Mouse (Mus musculus) hindbrain, postnatal 0 days (tissue): ENCODE data around the gene Ccr7. TPM values are rescaled to one million over a fixed set of nuclear protein-coding genes. Genes with fewer than 3 reads are reported as not detected.

ENCODE experiments used
- ATAC-seq: fragments of 200-750 bp; cut with Nextera tagmentation; 2 replicates; pipeline ENCODE4 v1.8.0; 2017; ENCODE audit warnings: mild to moderate bottlenecking, moderate TSS enrichment, moderate library complexity
- DNase-seq: peaks from one replicate; pipeline ENCODE4 v3.0.0-alpha.2; 2015; ENCODE audit warnings: low spot score
- H3K27ac ChIP-seq: fragments of 300-500 bp; sonication (generic); 2 replicates; pipeline ENCODE4 v1.5.1; 2014; ENCODE audit warnings: mild to moderate bottlenecking
- H3K27me3 ChIP-seq: fragments of 300-500 bp; sonication (generic); 2 replicates; pipeline ENCODE4 v1.6.1; 2014; ENCODE audit warnings: low read length, mixed read lengths; ENCODE audit not compliant: insufficient read depth
- H3K36me3 ChIP-seq: fragments of 300-500 bp; sonication (generic); 2 replicates; pipeline ENCODE4 v1.6.1; 2014; ENCODE audit warnings: low read length, mixed read lengths; ENCODE audit not compliant: insufficient read depth
- H3K4me1 ChIP-seq: fragments of 300-500 bp; sonication (generic); 2 replicates; pipeline ENCODE4 v1.6.1; 2014; ENCODE audit warnings: antibody characterized with exemption, low read length, mixed read lengths; ENCODE audit not compliant: insufficient read depth
- H3K4me2 ChIP-seq: fragments of 300-500 bp; sonication (generic); 2 replicates; pipeline ENCODE4 v1.6.1; 2014; ENCODE audit warnings: low read depth, mild to moderate bottlenecking, low read length, moderate library complexity, mixed read lengths
- H3K4me3 ChIP-seq: fragments of 300-500 bp; sonication (generic); 2 replicates; pipeline ENCODE4 v1.5.1; 2014; ENCODE audit warnings: low read length
- H3K9ac ChIP-seq: fragments of 300-500 bp; sonication (generic); replicated peaks from 2 replicates; pipeline ENCODE4 v1.6.1; 2014; ENCODE audit warnings: mild to moderate bottlenecking, low read length, moderate library complexity, mixed read lengths
- H3K9me3 ChIP-seq: fragments of 300-500 bp; sonication (generic); 2 replicates; pipeline ENCODE4 v1.6.1; 2016; ENCODE audit warnings: low read length, mixed read lengths
- CTCF ChIP-seq: IDR thresholded peaks from 2 replicates; pipeline ENCODE4 v1.5.1; 2016; ENCODE audit warnings: antibody characterized with exemption, control low read depth, low read depth
- WGBS: fragments of 180-500 bp; shearing (Covaris S2); extraction: QIAGEN DNeasy Blood & Tissue Kit; methylation state at CpG from one replicate; pipeline ENCODE4 v1.1.7; 2014; 5-methylcytosine and 5-hydroxymethylcytosine counted together
- polyA plus RNA-seq: library from polyadenylated mRNA; unstranded; fragments of >200 nt; fragmentation: Nextera tagmentation; extraction: Ambion mirVana; gene quantifications from 2 replicates; pipeline ENCODE4 v1.2.1, GENCODE M21; 2015
- total RNA-seq: library from RNA; depleted of rRNA; stranded (reverse); fragments of >200 nt; gene quantifications from 2 replicates; pipeline ENCODE4 v1.2.3, GENCODE M21; 2014

The Ccr7 gene
- total and polyA plus RNA-seq, 2 experiments from 2014 or later: not detected

DNA sequence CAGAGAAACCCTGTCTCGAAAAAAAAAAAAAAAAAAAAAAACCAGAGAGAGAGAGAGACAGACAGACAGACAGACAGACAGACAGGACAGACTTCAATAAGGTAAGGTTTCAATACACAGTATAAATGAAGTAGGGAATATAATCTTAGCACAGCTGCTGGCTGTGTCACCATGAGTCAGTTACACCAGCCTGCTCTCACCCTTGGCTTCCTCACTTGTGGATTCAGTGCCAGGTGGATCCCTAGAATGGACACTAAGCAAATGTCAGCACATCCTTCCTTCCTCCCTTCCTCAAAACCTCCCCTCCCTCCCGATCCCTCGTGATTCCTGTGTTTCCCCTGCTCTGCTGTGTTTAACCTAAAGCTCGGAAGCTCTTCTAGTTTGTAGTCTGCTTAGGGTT, 17.5 kb downstream of the Ccr7 start:
- Histone ChIP-seq H3K9ac (no peak overlapping the region), H3K27ac (no peak overlapping the region), H3K27me3 (no peaks in the 10 kb centered on the region), H3K4me3 (no peak overlapping the region), H3K4me1 (peaks cover 4% of the 10 kb centered on the region; the same call in 1 of the 2 replicates), H3K9me3 (no peaks in the 10 kb centered on the region), H3K4me2 (no peak overlapping the region), H3K36me3 (no peaks in the 10 kb centered on the region)
- no peak for ATAC-seq
- WGBS: 80% methylated on average over 4 of the region's 4 CpGs
- no peak for TF ChIP-seq CTCF
- no peak for DNase-seq

DNA sequence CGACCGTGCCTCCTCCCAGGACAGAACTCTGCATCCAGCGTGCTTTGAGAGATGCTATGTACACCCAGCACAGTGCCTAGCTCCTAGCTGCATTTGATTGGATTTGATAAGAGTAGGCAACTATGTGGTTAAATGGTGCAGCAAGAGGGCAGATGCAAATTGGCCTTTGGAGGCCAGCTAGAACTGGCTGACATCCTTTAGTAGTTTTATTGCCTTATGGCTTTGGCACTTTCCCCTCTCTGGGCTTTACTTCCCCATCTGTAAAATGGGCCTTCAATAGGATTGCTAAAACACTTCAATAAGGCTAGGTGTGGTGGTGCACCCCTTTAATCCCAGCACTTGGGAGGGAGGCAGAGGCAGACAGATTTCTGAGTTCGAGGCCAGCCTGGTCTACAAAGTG, 17.9 kb downstream of the Ccr7 start:
- H3K4me3 ChIP-seq: no peak overlapping the region
- H3K4me2 ChIP-seq: no peak overlapping the region
- H3K9me3 ChIP-seq: no peaks in the 10 kb centered on the region
- H3K9ac ChIP-seq: no peak overlapping the region
- peaks cover 5% of the 10 kb centered on the region for H3K4me1 ChIP-seq
- H3K27me3 ChIP-seq: no peaks in the 10 kb centered on the region
- H3K27ac ChIP-seq: no peak overlapping the region
- H3K36me3 ChIP-seq: no peaks in the 10 kb centered on the region
- WGBS: 60% methylated on average over 4 of the region's 4 CpGs
- DNase-seq (no peak), ATAC-seq (no peak)
- TF ChIP-seq CTCF: no peak

DNA sequence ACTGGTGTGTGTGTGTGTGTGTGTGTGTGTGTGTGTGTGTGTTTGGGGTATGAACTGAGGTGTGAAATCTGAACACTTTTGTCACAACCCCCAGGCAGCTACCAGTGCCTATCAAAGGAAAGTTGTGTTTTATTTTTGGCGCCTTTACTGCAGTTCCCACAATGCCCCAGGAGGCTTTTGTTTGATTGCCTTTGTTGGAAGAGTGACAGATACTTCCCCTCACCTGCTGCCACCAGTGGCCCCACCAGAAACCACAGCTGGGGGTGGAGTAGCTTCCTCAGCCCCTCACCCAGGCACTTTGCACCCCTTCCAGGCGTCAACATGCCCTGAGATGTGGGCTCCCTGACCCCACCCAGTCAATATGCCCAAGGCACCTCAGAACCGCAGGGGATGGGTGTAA, 18.5 kb downstream of the Ccr7 start:
- H3K4me2 ChIP-seq: no peak overlapping the region
- H3K9me3 ChIP-seq: no peaks in the 10 kb centered on the region
- ATAC-seq (no peak), DNase-seq (no peak)
- no peak overlapping the region for H3K27ac ChIP-seq
- TF ChIP-seq CTCF: no peak
- no peak overlapping the region for H3K9ac ChIP-seq
- WGBS: 47% methylated on average over 3 of the region's 3 CpGs
- H3K36me3 ChIP-seq: no peaks in the 10 kb centered on the region
- no peak overlapping the region for H3K4me3 ChIP-seq
- H3K27me3 ChIP-seq: no peaks in the 10 kb centered on the region
- peaks cover 9% of the 10 kb centered on the region for H3K4me1 ChIP-seq

DNA sequence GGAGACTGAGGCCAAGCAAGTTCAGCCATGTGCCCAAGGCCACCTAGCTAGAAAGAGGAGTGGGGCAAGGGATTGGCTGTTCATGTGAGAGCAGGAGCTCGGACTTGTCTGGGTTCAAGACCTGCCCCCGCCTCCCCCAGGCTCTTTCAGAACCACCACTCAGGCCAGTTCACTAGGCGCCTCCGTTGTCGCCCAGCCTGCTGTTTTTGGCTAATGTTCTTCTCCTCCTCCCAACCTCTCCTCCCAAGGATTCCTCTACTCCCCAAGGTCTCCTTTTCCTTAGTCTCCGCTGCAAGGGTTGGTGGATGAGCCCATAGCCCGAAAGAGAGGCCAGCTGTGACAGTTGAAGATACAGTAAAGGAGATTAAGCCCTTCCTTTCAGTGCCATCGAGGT, 19.8 kb downstream of the Ccr7 start:
- H3K36me3 ChIP-seq: no peaks in the 10 kb centered on the region
- no peak overlapping the region for H3K4me3 ChIP-seq
- H3K27ac ChIP-seq: no peak overlapping the region
- no peaks in the 10 kb centered on the region for H3K27me3 ChIP-seq
- peaks cover 9% of the 10 kb centered on the region for H3K4me1 ChIP-seq
- no peak overlapping the region for H3K9ac ChIP-seq
- DNase-seq (no peak), ATAC-seq (no peak)
- 79% methylated on average over 8 of the region's 8 CpGs for WGBS
- no peak for TF ChIP-seq CTCF
- H3K9me3 ChIP-seq: no peaks in the 10 kb centered on the region
- H3K4me2 ChIP-seq: no peak overlapping the region

DNA sequence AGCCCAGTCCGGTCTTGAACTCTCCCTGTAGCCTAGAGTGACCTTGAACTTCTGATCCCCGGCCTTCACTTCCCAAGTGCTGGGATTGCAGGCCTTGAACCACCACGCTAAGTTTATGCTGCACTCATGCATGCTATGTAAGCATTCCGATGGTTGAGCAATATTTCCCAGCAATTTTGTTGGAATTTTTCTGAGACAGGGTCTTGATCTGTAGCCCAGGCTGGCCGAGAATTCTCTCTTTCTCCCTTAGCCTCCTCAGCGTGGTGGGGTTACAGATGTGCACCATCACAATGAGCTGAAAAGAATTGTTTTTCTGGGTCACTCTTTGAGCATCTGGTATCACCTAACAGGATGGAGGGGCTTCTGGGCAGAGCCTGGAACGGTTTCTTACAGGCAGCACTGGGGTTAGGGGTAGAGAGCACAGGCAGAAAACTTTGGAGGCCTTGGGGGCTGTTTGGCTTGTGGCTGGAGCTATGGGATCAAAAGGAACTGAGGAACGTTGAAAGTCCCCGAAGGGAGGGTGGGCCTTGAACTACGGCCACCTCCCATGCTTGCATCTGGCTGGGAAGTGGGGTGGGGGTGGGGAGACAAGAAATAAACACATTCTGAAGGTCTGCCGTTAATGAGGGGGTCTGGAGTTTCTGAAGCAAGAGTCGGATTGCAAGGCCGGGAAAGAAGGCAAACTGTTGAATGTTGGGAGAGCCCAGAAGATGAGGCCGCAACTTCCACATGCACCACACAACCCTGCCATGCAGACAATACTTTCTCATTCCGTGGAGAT, 20.4 kb downstream of the Ccr7 start:
- no peak for DNase-seq
- Histone ChIP-seq H3K9me3 (no peaks in the 10 kb centered on the region), H3K4me3 (no peak overlapping the region), H3K36me3 (no peaks in the 10 kb centered on the region), H3K9ac (no peak overlapping the region), H3K27me3 (no peaks in the 10 kb centered on the region), H3K27ac (no peak overlapping the region), H3K4me1 (peaks cover 9% of the 10 kb centered on the region), H3K4me2 (no peak overlapping the region)
- ATAC-seq: no peak
- 69% methylated on average over 15 of the region's 15 CpGs for WGBS
- TF ChIP-seq CTCF: no peak

DNA sequence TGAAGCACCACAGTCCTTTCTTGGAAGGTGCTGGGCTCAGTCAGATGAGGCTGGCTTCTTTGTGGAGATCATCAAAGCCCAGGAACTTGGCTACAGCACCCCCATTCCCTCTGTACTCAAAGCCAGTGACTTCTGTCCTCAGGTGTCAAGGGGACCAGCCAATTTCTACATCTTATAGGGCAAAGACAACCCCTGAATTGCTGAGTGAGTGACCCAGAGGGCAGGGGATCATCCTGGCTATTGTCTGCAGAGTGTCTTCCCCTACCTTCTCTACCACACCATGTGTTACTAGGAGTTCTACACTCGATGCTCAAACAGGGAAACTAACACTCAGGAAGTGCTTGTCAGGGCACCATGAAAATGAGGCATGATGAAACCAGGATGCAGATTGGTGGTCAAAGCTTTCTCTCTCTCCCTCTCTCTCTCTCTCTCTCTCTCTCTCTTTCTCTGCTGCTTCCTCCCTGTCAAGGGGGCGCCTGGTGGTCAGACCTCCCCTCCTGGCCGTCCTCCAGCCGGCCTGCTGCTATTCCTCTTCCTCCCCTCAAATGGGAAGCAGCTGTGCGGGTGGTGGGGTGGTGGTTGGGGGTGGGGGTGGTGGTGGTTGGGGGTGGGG, 21.5 kb downstream of the Ccr7 start:
- DNase-seq (no peak), ATAC-seq (no peak)
- Histone ChIP-seq H3K4me3 (no peak overlapping the region), H3K4me2 (no peak overlapping the region), H3K4me1 (peaks cover 9% of the 10 kb centered on the region), H3K9me3 (no peaks in the 10 kb centered on the region), H3K27me3 (no peaks in the 10 kb centered on the region), H3K9ac (no peak overlapping the region), H3K27ac (no peak overlapping the region), H3K36me3 (no peaks in the 10 kb centered on the region)
- TF ChIP-seq CTCF: no peak
- 34% methylated on average over 5 of the region's 5 CpGs for WGBS
